Mouse (Mus musculus): Measurements from ENCODE around the gene Catsper1.

DNA sequence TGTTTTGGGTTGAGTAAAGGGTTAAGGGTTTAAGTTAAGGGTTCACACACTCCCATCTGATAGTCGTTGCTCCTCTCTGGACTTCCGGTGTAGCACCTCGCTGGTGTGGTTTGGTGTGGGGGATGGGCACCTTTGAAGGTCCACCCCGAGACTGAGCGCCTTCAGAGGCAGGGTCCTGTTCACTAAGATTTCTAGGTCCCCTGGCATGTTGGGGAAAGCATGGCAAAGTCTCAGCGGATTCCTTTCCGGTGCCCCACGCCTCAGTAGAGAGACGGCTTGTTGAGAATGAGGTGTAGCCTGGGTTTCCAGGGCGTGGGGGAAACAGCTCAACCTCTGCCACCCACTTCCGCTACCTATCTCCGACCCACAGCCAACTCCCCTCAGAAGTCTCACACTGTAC, 54.1 kb downstream of the Catsper1 start:
- TF ChIP-seq POLR2A (IDR thresholded peaks at IDR 0.05; ENCODE audit: borderline replicate concordance, insufficient read depth, low read length) (no peak), CTCF (IDR thresholded peaks at IDR 0.05; ENCODE audit: borderline replicate concordance, insufficient read depth, low read depth, low read length) (no peak)

Data from cerebellum, adult 2 months (tissue).